Mouse (Mus musculus) R1 (cell line): ENCODE data around the gene Pqbp1.
"Not testable (repeated sequence)": the region's sequence is repeated elsewhere in the genome, so short reads cannot be mapped to it uniquely, and the experiment has no call there.

ENCODE experiments used
- DNase-seq: peaks from one replicate; pipeline ENCODE4 v3.0.0-alpha.2; 2018; ENCODE audit warnings: low read depth, low spot score

Gene Pqbp1

GRCm38 (mm10) chrX:7898880-7899874 lies at the start of gene Pqbp1, which contains the start of gene Timm17b:
Pqbp1 (minus strand) TSS chrX:7899269.
Timm17b (plus strand) TSS chrX:7899357.
- DNase-seq: peak; percentile 98

GRCm38 (mm10) chrX:7947900-7948492 lies 48.9 kb upstream of the Pqbp1 start:
- peak; percentile 98 for DNase-seq

- DNase-seq: no peak
These were observed 48.2 kb upstream of the Pqbp1 start, which contains the start of gene Hdac6 for GRCm38 (mm10) chrX:7947108-7947899. Hdac6 (minus strand) TSS chrX:7947889.

- DNase-seq: no peak
These were observed 46.5 kb upstream of the Pqbp1 start for GRCm38 (mm10) chrX:7945618-7946017.

GRCm38 (mm10) chrX:7937667-7938066 lies 38.6 kb upstream of the Pqbp1 start:
- DNase-seq: no peak

- DNase-seq: peak; percentile 63
These were observed 37.8 kb upstream of the Pqbp1 start for GRCm38 (mm10) chrX:7936874-7937273.

- peak; percentile 88 for DNase-seq
These were observed 29.3 kb upstream of the Pqbp1 start, which contains the start of gene Eras for GRCm38 (mm10) chrX:7928270-7928790. Eras (minus strand) TSS chrX:7928607.

- DNase-seq: peak; percentile 92
These were observed 28.0 kb upstream of the Pqbp1 start for GRCm38 (mm10) chrX:7927116-7927515.

- peak; percentile 93 for DNase-seq
These were observed 27.2 kb upstream of the Pqbp1 start for GRCm38 (mm10) chrX:7926266-7926665.

GRCm38 (mm10) chrX:7922032-7922431 lies 23.0 kb upstream of the Pqbp1 start:
- DNase-seq: peak; percentile 36

GRCm38 (mm10) chrX:7919601-7920383 lies 20.7 kb upstream of the Pqbp1 start, which contains the start of gene Pcsk1n:
Pcsk1n (plus strand) TSS chrX:7919822.
- DNase-seq: peak; percentile 89

- peak; percentile 28 for DNase-seq
These were observed 18.9 kb upstream of the Pqbp1 start for GRCm38 (mm10) chrX:7917960-7918359.

- peak; percentile 19 for DNase-seq
These were observed 16.6 kb upstream of the Pqbp1 start for GRCm38 (mm10) chrX:7915669-7916068.

GRCm38 (mm10) chrX:7910473-7910872 lies 11.4 kb upstream of the Pqbp1 start:
- DNase-seq: peak; percentile 50

GRCm38 (mm10) chrX:7909242-7909641 lies 10.2 kb upstream of the Pqbp1 start, which contains the start of gene Gm10490:
Gm10490 (plus strand) TSS chrX:7909542.
- DNase-seq: not testable (repeated sequence)

GRCm38 (mm10) chrX:7907735-7908134 lies 8.7 kb upstream of the Pqbp1 start, which contains the start of gene Gm10491:
Gm10491 (minus strand) TSS chrX:7907835.
- no peak for DNase-seq

- no peak for DNase-seq
These were observed 5.4 kb upstream of the Pqbp1 start for GRCm38 (mm10) chrX:7904441-7904840.

- DNase-seq: peak; percentile 20
These were observed 858 bp downstream of the Pqbp1 start for GRCm38 (mm10) chrX:7898211-7898610.

GRCm38 (mm10) chrX:7883841-7884567 lies 15.1 kb downstream of the Pqbp1 start, which contains the start of gene Slc35a2:
Slc35a2 (plus strand) TSS chrX:7884028.
- DNase-seq: peak; percentile 94
